Mouse (Mus musculus) heart, postnatal 0 days (tissue): ENCODE data around the gene Srebf1. TPM values are rescaled to one million over a fixed set of nuclear protein-coding genes. Genes with fewer than 3 reads are reported as not detected.
A peak's percentile ranks its signal among the peaks of the same experiment; 100 is the strongest.

Source experiments
- ATAC-seq: fragments of 200-750 bp; cut with Nextera tagmentation; 2 replicates; pipeline ENCODE4 v1.8.0; 2017; ENCODE audit warnings: low read depth, moderate number of reproducible peaks, moderate library complexity; ENCODE audit not compliant: insufficient read depth
- DNase-seq: peaks from one replicate; pipeline ENCODE4 v3.0.0-alpha.2; 2016; ENCODE audit warnings: low spot score
- H3K27ac ChIP-seq: fragments of 300-500 bp; sonication (generic); 2 replicates; pipeline ENCODE4 v1.5.1; 2014; ENCODE audit warnings: low read depth, mild to moderate bottlenecking
- H3K27me3 ChIP-seq: fragments of 300-500 bp; sonication (generic); 2 replicates; pipeline ENCODE4 v1.6.1; 2014; ENCODE audit warnings: low read length, mixed read lengths; ENCODE audit not compliant: control insufficient read depth, insufficient read depth
- H3K36me3 ChIP-seq: fragments of 300-500 bp; sonication (generic); replicated peaks from 2 replicates; pipeline ENCODE4 v1.6.1; 2014; ENCODE audit warnings: low read length, mixed read lengths; ENCODE audit not compliant: control insufficient read depth, insufficient read depth
- H3K4me1 ChIP-seq: fragments of 300-500 bp; sonication (generic); 2 replicates; pipeline ENCODE4 v1.6.1; 2014; ENCODE audit warnings: antibody characterized with exemption; ENCODE audit not compliant: control insufficient read depth, insufficient read depth
- H3K4me2 ChIP-seq: fragments of 300-500 bp; sonication (generic); 2 replicates; pipeline ENCODE4 v1.6.1; 2014; ENCODE audit warnings: low read depth, mild to moderate bottlenecking, low read length, moderate library complexity
- H3K4me3 ChIP-seq: fragments of 300-500 bp; sonication (generic); 2 replicates; pipeline ENCODE4 v1.5.1; 2014; ENCODE audit warnings: low read depth, low read length
- H3K9ac ChIP-seq: fragments of 300-500 bp; sonication (generic); replicated peaks from 2 replicates; pipeline ENCODE4 v1.6.1; 2014; ENCODE audit warnings: low read depth, low read length, mixed read lengths
- H3K9me3 ChIP-seq: fragments of 300-500 bp; sonication (generic); replicated peaks from 2 replicates; pipeline ENCODE4 v1.6.1; 2016; ENCODE audit warnings: low read length; ENCODE audit not compliant: control insufficient read depth
- CTCF ChIP-seq: IDR thresholded peaks from 2 replicates; pipeline ENCODE4 v1.5.1; 2016; ENCODE audit warnings: antibody characterized with exemption, control low read depth, low read depth
- EP300 ChIP-seq: IDR thresholded peaks from 2 replicates; pipeline ENCODE4 v1.6.1; 2016; ENCODE audit warnings: antibody characterized with exemption, low read depth
- WGBS: fragments of 180-500 bp; shearing (Covaris S2); extraction: QIAGEN DNeasy Blood & Tissue Kit; methylation state at CpG from one replicate; pipeline ENCODE4 v1.1.7; 2014; 5-methylcytosine and 5-hydroxymethylcytosine counted together
- polyA plus RNA-seq: library from polyadenylated mRNA; unstranded; fragments of >200 nt; fragmentation: Nextera tagmentation; extraction: Ambion mirVana; gene quantifications from 2 replicates; pipeline ENCODE4 v1.2.1, GENCODE M21; 2015
- total RNA-seq: library from RNA; depleted of rRNA; stranded (reverse); fragments of >200 nt; gene quantifications from 2 replicates; pipeline ENCODE4 v1.2.3, GENCODE M21; 2014; ENCODE audit warnings: low replicate concordance

Srebf1 gene
- total and polyA plus RNA-seq, 2 experiments from 2014 or later = 29.9 to 77.2 TPM

- 54% methylated on average over 6 of the region's 6 CpGs for WGBS
- Histone ChIP-seq H3K27me3 (no peaks in the 10 kb centered on the region), H3K36me3 (peaks cover 40% of the 10 kb centered on the region), H3K9ac (peak overlapping the region; percentile 52), H3K4me1 (peaks cover 35% of the 10 kb centered on the region), H3K27ac (peak overlapping the region; percentile 84), H3K9me3 (no peaks in the 10 kb centered on the region), H3K4me2 (peak overlapping the region; percentile 88), H3K4me3 (peak overlapping the region; percentile 52; the same call in 1 of the 2 replicates)
- DNase-seq = no peak
- TF ChIP-seq CTCF = no peak
- TF ChIP-seq EP300 = no peak
- ATAC-seq = no peak
Measured at GRCm38 (mm10) chr11:60208201-60208600, 14.2 kb downstream of the Srebf1 start.

GRCm38 (mm10) chr11:60206207-60206606 lies 16.2 kb downstream of the Srebf1 start:
- ATAC-seq (no peak), DNase-seq (no peak)
- 62% methylated on average over 5 of the region's 5 CpGs for WGBS
- no peak overlapping the region for H3K4me3 ChIP-seq
- no peak overlapping the region for H3K27ac ChIP-seq
- peaks cover 32% of the 10 kb centered on the region for H3K4me1 ChIP-seq
- H3K27me3 ChIP-seq = no peaks in the 10 kb centered on the region
- TF ChIP-seq EP300 (no peak), CTCF (no peak)
- H3K9me3 ChIP-seq = no peaks in the 10 kb centered on the region
- H3K9ac ChIP-seq = no peak overlapping the region
- no peak overlapping the region for H3K4me2 ChIP-seq
- H3K36me3 ChIP-seq = peaks cover 60% of the 10 kb centered on the region

GRCm38 (mm10) chr11:60205026-60205425 lies 17.4 kb downstream of the Srebf1 start:
- Histone ChIP-seq H3K4me3 (no peak overlapping the region), H3K27ac (no peak overlapping the region), H3K36me3 (peaks cover 72% of the 10 kb centered on the region), H3K4me1 (peaks cover 24% of the 10 kb centered on the region), H3K9ac (no peak overlapping the region), H3K27me3 (no peaks in the 10 kb centered on the region), H3K4me2 (no peak overlapping the region), H3K9me3 (no peaks in the 10 kb centered on the region)
- no peak for DNase-seq
- WGBS = 83% methylated on average over 12 of the region's 12 CpGs
- no peak for TF ChIP-seq EP300
- no peak for TF ChIP-seq CTCF
- ATAC-seq = no peak

- no peak overlapping the region for H3K4me3 ChIP-seq
- H3K4me1 ChIP-seq = 0 out of 2 replicates have a peak, but pooled peaks cover 7% of the 10 kb centered on the region
- no peak overlapping the region for H3K9ac ChIP-seq
- no peak for ATAC-seq
- DNase-seq = no peak
- H3K27me3 ChIP-seq = no peaks in the 10 kb centered on the region
- 90% methylated on average over 26 of the region's 26 CpGs for WGBS
- no peak for TF ChIP-seq EP300
- H3K27ac ChIP-seq = no peak overlapping the region
- no peaks in the 10 kb centered on the region for H3K9me3 ChIP-seq
- H3K4me2 ChIP-seq = no peak overlapping the region
- peaks cover 89% of the 10 kb centered on the region for H3K36me3 ChIP-seq
Measured at GRCm38 (mm10) chr11:60202710-60203638, 19.4 kb downstream of the Srebf1 start.

GRCm38 (mm10) chr11:60200384-60200783 lies 22.0 kb downstream of the Srebf1 start:
- H3K36me3 ChIP-seq = peaks cover 83% of the 10 kb centered on the region
- H3K9me3 ChIP-seq = no peaks in the 10 kb centered on the region
- ATAC-seq (no peak), DNase-seq (no peak)
- no peak overlapping the region for H3K9ac ChIP-seq
- WGBS = 87% methylated on average over 11 of the region's 11 CpGs
- H3K27ac ChIP-seq = 0 out of 2 replicates have a peak overlapping the region, but pooled peaks have one; percentile 40
- no peaks in the 10 kb centered on the region for H3K27me3 ChIP-seq
- TF ChIP-seq EP300 (no peak), CTCF (no peak)
- no peak overlapping the region for H3K4me3 ChIP-seq
- H3K4me2 ChIP-seq = no peak overlapping the region
- 0 out of 2 replicates have a peak, but pooled peaks cover 10% of the 10 kb centered on the region for H3K4me1 ChIP-seq
